Mouse (Mus musculus) cortical plate, adult 2 months (tissue): ENCODE results near the gene Tarbp1. TPM values are rescaled to one million over a fixed set of nuclear protein-coding genes. Genes with fewer than 3 reads are reported as not detected.

Experiments
- H3K27ac ChIP-seq: fragments of 200-500 bp; 2 replicates; pipeline ENCODE4 v1.5.1; 2012; ENCODE audit warnings: low read length, control low read depth, inconsistent platforms; ENCODE audit not compliant: insufficient read depth
- H3K4me1 ChIP-seq: fragments of 200-500 bp; 2 replicates; pipeline ENCODE4 v1.6.1; 2011; ENCODE audit warnings: low read length; ENCODE audit not compliant: control insufficient read depth, insufficient read depth
- H3K4me3 ChIP-seq: fragments of 200-500 bp; 2 replicates; pipeline ENCODE4 v1.5.1; 2011; ENCODE audit warnings: mild to moderate bottlenecking, low read length, control low read depth; ENCODE audit not compliant: insufficient read depth
- CTCF ChIP-seq: fragments of 200-500 bp; IDR thresholded peaks from 2 replicates; pipeline ENCODE4 v1.5.1; 2011; ENCODE audit warnings: mild to moderate bottlenecking, control low read depth, low read length; ENCODE audit not compliant: insufficient read depth; ENCODE audit errors: extremely low read depth
- POLR2A ChIP-seq: fragments of 200-500 bp; IDR thresholded peaks from 2 replicates; pipeline ENCODE4 v1.6.1; 2011; ENCODE audit warnings: mild to moderate bottlenecking, low read length, control low read depth; ENCODE audit not compliant: insufficient read depth; ENCODE audit errors: extremely low read depth
- polyA plus RNA-seq: library from polyadenylated mRNA; depleted of rRNA; stranded (reverse); fragments of >200 nt; gene quantifications from 2 replicates; pipeline ENCODE4 v1.2.3, GENCODE M21; 2012

The Tarbp1 gene
- polyA plus RNA-seq, 1 experiment = 5.5 TPM

DNA sequence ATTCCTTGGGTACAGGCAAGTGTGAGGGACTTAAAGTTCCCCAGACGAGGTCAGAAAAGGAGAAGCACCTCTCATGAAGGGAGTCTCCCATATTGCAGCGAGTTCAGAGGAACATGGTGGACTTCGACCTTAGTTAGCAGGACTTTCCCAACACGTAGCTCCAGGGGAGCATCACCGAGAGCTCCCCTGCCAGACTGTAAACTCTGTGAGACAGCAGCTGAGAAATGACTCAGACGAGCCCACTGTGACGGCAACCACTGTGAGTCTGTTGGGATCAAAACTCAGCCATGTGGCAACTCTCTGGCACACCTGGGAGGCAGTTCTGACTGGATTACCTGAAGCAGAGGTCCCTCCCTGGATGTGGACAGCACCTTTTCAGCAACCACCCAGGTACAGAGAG lies 10.8 kb downstream of the Tarbp1 start:
- Histone ChIP-seq H3K4me1 (no peaks in the 10 kb centered on the region), H3K27ac (no peak overlapping the region), H3K4me3 (no peak overlapping the region)
- no peak for TF ChIP-seq POLR2A
- TF ChIP-seq CTCF = no peak

DNA sequence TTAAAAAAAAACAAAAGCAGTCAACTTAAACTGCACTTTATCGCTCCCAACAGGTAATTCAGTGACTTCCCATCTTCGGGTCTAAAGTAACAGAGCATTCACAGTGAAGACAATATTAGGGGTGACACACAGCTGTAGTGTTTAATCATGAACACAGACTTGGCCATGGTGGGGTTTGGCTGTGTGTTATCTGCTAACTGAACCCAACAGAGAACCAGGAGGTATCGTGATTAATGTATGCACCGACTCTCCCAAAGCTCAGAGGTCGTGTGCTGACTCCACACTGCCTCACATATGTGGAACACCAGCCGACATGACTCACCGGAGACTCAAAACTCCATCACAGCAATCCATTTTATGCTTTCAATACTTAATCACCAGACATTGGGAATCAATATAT lies 13.1 kb downstream of the Tarbp1 start:
- no peak overlapping the region for H3K27ac ChIP-seq
- no peak overlapping the region for H3K4me3 ChIP-seq
- TF ChIP-seq POLR2A = no peak
- no peak for TF ChIP-seq CTCF
- H3K4me1 ChIP-seq = no peaks in the 10 kb centered on the region

DNA sequence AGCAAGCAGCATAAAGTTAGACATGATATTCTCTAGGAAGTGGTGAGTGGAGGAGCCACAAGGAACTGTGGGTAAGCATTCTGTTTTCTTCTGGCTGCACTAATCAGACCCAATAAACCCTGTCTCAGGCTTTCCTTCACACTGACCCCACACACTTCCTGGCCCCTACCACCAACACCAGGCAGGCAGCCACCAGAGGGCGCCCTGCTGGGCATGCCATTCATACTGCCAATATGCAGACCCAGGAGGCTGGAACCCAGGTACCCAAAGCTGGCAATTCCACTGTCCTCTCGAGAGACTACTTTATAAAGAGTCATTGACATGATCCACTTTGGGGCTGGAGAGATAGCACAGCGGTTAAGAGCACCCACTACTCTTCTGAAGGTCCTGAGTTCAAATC lies 14.6 kb downstream of the Tarbp1 start:
- Histone ChIP-seq H3K27ac (no peak overlapping the region), H3K4me3 (no peak overlapping the region), H3K4me1 (no peaks in the 10 kb centered on the region)
- no peak for TF ChIP-seq POLR2A
- TF ChIP-seq CTCF = 0 out of 2 replicates have a peak, but pooled peaks have one; percentile 43

GRCm38 (mm10) chr8:126455383-126455782 lies 19.5 kb downstream of the Tarbp1 start:
- no peak for TF ChIP-seq POLR2A
- no peak for TF ChIP-seq CTCF
- Histone ChIP-seq H3K27ac (no peak overlapping the region), H3K4me1 (no peaks in the 10 kb centered on the region), H3K4me3 (no peak overlapping the region)

DNA sequence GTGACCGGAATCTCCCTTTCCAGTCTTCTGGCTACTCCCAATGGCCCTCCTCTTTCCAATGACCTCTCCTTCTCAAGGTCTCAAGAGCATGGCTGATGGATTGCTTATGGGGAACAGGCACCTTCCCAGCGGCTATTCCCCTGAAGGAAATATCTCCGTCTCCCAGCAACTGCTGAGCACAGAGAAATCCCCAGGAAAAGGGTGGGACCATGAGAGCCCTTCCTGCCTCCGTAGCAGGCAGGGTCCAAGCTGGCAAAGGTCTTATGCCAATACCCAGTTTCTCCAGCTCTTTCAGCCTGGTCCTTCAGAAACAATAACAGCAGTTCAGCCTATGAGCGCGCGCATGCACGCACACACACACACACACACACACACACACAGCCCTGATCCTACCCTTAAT lies 23.7 kb downstream of the Tarbp1 start:
- no peak for TF ChIP-seq CTCF
- no peak for TF ChIP-seq POLR2A
- Histone ChIP-seq H3K27ac (no peak overlapping the region), H3K4me1 (no peaks in the 10 kb centered on the region), H3K4me3 (no peak overlapping the region)

DNA sequence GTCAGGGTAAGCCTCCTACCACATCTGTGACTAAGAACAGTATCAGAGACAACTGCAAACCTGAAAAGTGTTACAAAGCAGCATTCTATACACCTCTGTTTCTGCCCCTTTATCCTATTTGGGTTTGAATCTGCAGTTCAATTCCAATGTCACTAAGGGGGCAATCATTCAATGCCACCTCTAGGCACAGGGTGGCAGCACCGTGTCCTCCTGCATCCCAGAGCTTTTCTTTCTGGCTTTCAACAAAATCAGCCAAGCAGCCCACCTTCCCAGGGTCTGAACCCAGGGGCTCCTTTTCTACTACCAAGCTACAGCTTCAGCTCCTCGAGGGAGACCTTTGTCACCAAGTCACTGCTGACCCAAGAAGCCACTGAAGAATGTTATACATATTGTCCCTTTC lies 35.9 kb downstream of the Tarbp1 start:
- Histone ChIP-seq H3K27ac (no peak overlapping the region), H3K4me3 (no peak overlapping the region), H3K4me1 (no peaks in the 10 kb centered on the region)
- TF ChIP-seq CTCF (peak; percentile 32; the same call in 1 of the 2 replicates), POLR2A (no peak)

DNA sequence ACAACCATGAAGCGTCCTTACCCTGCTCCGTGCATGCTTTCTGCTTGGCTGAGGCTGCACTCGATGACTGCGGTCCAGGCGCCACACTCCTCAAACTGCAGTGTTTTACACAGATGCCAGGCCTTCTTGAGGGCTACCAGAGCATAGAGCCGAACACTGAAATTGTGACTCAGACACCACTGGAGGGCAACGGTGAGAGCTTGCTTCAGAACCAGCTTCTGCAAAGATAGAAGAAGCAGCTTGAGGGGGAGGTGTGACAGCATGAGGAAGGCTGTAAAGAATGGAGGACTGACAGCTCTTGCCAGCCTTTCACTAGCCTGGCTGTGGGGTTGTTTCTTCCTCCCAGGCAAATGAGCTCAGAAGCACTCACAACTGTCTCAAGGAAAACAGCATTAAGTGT lies 41.0 kb downstream of the Tarbp1 start:
- no peak overlapping the region for H3K4me3 ChIP-seq
- peaks cover 8% of the 10 kb centered on the region for H3K4me1 ChIP-seq
- no peak; the same call in 1 of the 2 replicates for TF ChIP-seq CTCF
- TF ChIP-seq POLR2A = no peak
- no peak overlapping the region for H3K27ac ChIP-seq

DNA sequence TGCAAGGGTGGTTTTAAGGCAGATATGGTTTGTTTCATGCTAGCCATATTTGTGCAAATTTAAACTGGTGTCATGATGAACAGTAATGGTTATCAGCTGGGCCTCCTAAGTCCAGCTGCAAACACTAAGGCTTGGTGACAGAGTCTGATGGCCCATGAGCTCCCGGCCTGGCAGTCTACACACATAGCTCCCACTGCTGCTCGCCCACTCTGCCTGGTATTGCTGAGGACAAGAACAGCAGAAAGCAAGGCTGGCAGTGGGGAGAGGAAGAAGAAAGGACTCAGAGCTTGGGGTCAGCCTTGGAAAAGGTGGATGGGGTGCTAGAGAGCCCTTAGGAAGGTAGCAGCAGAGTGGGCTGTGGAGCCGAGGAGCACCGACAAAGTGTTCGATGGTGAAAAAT lies 45.2 kb downstream of the Tarbp1 start:
- Histone ChIP-seq H3K27ac (peak overlapping the region; percentile 12; the same call in 1 of the 2 replicates), H3K4me3 (no peak overlapping the region), H3K4me1 (peaks cover 8% of the 10 kb centered on the region)
- TF ChIP-seq POLR2A (no peak), CTCF (no peak)

DNA sequence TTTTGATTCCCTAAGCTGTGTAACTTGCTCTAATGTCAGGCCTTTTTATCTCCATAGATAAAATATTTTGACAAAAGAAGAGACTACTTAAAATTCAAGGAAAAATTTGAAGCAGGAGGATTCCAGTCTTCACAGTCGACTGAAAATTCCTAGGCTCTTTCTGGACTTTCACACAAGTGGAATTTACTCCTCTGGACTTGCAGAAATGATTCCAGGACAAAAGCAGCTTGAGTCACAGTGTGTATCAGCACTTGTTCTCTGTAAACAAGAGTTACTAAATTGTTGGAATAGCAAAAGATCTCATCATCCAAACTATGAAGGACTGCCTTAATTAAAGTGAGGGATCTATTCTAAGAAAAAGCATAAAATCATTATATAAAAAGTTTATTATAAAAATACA lies 49.9 kb downstream of the Tarbp1 start:
- Histone ChIP-seq H3K27ac (no peak overlapping the region), H3K4me3 (no peak overlapping the region), H3K4me1 (peaks cover 9% of the 10 kb centered on the region)
- TF ChIP-seq CTCF = no peak
- TF ChIP-seq POLR2A = no peak

DNA sequence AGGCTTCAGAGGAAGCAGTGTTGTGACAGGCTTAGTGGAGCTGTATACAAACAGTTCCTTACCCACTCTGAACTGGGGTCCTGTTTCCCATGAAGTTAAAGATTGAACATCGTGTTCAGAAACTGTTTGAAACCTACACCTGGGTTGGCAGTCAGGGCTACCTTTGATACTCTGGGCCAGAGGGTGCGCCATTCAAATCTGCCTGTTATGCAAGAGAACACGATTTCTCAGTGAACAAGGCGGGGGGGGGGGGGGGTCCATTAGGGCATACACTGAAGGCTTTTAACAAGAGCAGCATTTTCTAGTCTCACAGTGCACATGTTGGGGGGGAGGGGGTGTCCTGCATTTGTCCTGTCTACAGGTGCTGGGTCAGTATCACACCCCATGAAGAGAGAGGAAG lies 50.7 kb downstream of the Tarbp1 start:
- Histone ChIP-seq H3K27ac (no peak overlapping the region), H3K4me3 (no peak overlapping the region)
- TF ChIP-seq CTCF (no peak), POLR2A (no peak)

DNA sequence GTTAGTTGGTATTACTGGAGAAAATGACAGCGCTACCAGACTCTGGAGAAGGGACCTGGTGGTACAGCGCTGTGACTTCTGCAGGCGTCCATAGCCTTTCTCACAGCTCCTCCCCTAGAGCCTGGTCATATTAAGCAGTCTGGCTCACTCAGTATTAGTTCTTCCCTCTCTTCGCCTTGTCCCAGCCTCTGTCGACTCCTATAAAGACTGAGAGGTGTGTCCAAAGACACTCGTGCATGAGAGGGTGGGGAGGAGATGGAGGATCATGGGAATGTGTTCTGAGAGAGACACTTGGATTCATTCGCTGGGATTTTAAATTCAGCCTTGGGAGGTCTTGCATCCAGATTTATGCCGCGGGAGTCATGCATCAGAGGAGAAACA lies 52.0 kb downstream of the Tarbp1 start:
- Histone ChIP-seq H3K27ac (peak overlapping the region; percentile 75), H3K4me3 (peak overlapping the region; percentile 88), H3K4me1 (peaks cover 5% of the 10 kb centered on the region; the same call in 1 of the 2 replicates)
- TF ChIP-seq CTCF (no peak), POLR2A (no peak)

More for the DNA sequence above, 50.7 kb downstream of the Tarbp1 start:
- peaks cover 5% of the 10 kb centered on the region; the same call in 1 of the 2 replicates for H3K4me1 ChIP-seq
